Mouse (Mus musculus) B cell, adult 2 months (primary cell): Measurements from ENCODE around the gene Mrps25.

Source experiments
- DNase-seq, 2 experiments: peaks; one replicate each; pipeline ENCODE4 v3.0.0; 2022

Gene Mrps25

DNA sequence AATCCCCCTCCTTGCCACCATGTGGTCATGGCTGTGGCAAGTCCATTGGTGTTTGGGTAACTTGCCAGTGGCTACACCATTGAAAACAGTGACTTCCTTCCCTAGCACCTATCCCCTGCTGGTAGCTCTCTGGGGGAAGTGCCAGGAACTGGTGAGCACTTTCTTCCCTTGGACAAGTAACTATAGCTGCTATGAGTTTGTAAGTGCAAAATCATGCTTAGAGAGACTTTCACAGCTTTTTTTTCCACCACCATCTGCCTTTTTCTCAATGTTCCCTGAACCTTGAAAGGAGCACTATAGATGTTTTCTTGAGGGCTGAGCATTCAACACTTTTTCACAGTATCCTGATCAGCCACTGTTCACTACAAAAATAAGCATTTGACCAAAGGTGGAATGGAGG is 59.3 kb downstream of the Mrps25 start:
- no peak for DNase-seq
